Mouse (Mus musculus) layer of hippocampus, adult 8-10 months (tissue): ENCODE measurements around the gene Prrx2. TPM values are rescaled to one million over a fixed set of nuclear protein-coding genes. Genes with fewer than 3 reads are reported as not detected.

Source experiments
- DNase-seq, 2 experiments: peaks; one replicate each; pipeline ENCODE4 v3.0.0; 2022; ENCODE audit warnings: low spot score in 2 of 2
- total RNA-seq, 4 experiments: library from RNA; stranded (reverse); gene quantifications; 2 replicates each; pipeline ENCODE4 v1.2.4; 2022

Prrx2 gene
- total RNA-seq, 4 experiments from 2014 or later: 0.94 to 3.9 (median 1.9) TPM

DNA sequence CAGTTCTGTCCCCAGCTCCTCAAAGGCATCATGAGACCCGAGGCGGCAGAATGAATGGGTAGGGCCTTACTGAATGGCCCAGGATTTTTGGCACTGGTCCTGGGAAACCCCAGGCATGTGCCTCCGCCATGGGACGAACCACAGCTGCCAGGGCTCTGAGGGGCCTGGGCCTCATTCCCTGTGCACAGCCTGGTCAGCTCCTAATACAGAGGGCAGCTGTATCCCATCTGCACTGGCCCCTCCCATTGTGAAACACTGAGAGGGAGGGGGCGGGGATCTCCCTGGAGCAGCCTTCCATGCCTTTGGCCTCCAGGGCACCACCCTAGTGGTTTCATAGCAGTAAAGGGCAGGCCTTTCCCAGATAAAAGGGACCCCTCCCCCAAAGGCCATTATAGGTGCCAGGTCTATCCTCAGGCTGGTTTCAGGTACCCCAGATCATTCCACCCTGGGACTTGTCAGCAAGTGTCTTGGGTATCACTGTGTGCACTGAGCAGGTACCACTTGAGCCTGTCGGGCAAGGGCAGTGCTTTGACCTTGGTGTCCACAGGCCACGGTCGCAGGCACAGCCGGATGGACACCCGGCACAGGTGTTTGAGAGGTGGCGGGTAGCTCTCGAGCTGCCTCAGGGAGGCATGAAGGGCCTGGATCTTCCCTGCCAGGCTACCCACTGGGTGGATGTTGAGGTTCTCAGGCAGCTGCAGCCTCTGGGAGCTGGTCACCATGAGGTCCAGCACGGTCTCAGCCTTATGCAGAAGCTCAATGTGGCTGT, 11.2 kb upstream of the Prrx2 start:
- peak in 1 of 2 experiments; percentile 59 for DNase-seq

DNA sequence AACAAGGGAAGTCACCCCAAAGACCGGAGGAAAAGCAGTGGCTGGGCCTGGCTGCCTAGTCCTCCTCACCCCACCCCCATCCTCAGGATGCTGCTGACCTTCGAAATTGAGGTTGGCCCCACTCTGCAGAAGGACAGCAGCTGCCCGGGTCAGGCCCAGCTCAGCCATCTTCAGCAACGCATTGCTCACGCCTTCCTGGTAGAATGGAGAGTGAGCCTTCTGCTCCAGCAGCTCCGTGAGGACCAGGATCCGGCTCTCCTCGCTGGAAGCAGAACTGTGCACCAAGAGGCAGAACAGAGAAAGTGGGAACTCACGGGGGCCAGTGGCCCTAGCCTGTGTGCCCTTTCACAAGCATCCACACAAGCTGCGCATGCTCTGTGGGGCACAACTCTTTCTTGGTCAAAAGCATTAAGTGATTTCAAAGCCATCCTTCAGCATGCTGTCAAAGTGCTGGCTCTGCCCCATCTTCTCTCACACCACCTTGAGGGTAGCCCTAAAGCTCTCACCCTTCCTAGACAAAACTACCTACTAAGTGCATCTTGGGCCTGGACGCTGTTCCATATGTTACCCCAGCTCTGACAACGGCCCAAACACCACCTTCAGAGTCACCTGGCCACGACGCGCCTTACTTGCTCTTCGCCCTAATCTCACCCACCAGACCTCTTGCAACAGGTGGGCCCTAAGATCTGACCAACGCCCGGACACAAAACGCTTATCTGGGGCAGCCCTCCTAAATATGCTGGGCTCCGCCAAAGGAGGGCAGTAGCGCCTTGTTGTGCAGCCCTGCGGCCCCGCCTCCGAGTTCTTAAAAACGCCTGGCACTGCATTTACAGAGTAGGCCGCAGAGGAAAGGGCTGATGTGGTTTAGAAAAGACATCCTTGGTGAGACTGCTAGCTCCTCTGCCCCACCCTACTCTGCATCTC, 7.7 kb upstream of the Prrx2 start:
- DNase-seq: peak in 1 of 2 experiments; percentile 52

DNA sequence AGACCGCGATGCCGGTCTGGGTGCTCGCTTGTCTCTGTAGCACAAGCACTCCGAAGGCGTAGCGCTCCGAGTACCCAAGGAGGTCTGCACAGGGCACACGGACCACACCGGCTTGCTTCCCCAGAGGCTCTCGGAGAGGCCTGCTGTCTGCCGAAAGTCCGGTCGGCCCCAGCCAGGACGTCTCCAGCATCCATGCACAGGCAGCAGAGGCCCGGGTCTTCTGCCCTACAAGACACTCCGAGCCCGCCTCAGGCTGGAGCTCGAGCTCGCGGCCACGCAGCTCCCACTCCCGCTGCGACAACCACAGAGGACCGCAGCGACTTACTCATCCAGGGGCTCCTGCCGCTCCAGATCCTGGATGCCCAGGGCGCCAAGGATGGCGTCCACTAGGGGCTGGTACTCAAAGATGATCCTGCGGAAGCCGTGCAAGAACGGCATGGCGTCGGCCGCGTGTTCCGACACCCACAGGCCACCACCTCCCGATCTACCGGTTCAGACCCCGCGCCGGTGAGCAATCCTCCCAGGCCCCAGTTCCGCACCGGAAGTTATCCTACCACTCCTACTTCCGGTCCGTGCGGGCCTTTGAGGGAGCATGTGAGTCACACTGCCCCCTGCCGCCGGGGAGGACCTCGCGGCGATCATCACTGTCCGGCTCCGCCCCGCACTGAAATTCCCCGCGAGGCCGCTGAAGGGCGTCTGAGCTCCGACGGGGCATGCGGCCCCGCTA, 6.9 kb upstream of the Prrx2 start:
- DNase-seq: peak; percentile 86 to 95

DNA sequence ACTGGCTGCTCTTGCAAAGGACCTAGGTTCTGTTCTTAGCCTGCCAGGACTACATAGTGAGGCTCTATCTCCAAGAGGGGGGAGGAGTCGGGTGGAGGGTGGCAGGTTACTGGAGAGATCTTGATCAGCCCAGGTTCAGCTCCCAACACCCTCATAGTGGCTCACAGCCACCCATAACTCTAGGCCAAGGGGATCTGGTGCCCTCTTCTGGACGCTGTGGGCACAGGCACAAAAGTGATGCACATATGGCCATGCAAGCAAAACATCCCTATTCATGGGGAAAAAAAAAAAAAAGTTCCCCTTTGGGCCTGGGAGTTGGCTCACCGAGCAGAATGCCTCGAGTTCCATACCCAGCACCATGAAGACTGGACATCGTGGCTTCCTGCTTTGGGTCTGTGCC, 5.5 kb upstream of the Prrx2 start:
- DNase-seq: no peak

DNA sequence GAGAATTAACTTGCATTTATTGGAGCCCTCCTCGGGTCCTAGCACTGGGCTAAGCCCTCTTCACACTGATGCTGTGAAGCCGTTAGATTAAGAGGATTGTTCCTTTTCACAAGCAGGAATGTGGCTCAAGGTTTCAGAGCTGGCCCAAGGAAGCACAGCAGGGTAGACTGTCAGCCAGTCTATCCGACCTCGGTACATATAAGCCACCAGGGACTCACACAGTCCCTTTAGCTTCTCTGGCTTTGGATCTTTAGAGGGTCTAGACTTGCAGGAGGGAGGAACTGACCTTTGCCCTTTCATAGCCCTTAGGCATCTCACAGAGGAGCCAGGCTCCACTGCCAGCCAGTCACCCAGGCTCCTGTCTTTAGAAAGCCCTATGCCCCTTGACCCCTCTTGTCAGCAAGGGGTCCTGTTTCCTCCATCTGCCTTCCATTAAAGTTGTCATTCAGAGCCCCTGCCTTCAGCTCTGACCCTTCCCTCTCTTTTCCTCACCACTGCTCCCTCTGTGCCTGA, 4.4 kb upstream of the Prrx2 start, which contains the start of gene Asb6:
Asb6 (minus strand) TSS at position 51 of the 513 bp plus-strand sequence.
- DNase-seq: no peak

DNA sequence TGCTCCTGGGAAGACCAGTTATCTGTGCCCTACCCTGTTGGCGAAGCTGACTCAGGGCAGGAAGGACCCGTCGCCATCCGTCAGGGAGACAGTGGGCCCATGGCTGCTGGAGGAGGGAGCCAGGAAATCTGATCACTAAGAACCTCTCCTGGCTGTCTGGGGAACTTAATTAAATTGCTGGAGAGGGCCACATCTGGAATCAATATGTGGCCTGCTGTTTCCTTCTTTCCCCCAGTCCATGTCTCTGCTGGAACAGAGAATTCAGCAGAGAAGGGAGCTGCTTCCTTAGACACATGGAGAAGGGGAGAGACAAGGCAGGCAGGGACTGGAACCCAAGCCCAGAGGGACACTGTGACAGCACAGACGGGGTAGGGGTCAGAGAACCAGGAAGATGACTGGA, 1.1 kb upstream of the Prrx2 start:
- no peak for DNase-seq

DNA sequence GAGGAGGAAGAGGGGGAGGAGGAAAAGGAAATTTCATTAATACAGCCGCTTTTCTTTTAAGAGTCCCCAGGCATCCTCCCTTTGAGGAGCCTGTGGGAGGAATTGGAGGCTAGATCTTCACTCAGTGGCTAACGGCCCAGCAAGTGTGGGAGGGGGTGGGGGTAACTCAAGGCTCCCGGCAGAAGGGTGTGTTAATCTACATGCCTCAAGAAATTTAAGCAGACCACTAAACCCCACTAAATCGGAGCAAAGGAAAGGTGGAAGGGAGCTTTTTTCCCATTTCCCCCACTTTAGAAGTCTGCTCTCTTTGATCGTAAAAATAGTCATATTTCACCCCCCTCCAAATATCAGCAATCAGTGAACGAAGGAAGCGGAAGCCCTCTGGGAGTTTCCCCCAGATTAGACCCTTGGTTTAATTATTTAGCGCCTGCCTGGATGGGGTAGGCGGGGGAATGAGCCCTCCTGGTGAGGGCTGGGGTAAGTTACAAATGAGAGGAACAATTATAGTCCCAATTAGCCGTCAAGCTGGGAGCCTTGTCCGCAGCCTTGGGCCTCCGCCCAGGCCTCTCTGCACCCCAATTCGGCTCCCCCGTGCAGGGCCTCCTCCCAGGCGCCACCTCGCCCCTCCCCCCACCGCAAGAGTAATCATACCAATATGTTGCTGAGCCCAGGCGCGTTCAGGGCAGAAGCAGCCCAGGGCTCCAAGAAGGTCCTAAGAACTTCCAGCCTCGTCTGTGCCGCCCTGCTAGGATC, 1.6 kb downstream of the Prrx2 start:
- no peak for DNase-seq

DNA sequence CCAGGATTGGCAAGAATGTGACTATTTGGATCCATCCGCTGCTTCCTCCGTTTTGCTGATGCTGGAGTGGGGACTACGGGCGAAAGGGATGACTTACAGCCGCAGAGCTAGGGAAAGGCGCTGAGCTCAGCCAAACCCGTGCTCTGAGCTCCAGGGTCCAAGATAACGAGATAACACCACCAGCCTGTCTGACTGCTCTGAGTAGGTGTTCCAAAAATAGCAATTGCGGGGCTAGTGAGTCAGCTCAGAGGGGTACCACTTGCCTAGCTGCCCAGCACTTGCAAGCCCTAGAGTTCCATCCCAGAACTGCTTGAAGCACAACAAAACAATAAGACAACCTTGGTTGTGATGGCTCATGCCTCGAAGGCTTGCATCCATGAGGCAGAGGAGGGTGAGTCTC, 7.8 kb downstream of the Prrx2 start:
- no peak for DNase-seq

DNA sequence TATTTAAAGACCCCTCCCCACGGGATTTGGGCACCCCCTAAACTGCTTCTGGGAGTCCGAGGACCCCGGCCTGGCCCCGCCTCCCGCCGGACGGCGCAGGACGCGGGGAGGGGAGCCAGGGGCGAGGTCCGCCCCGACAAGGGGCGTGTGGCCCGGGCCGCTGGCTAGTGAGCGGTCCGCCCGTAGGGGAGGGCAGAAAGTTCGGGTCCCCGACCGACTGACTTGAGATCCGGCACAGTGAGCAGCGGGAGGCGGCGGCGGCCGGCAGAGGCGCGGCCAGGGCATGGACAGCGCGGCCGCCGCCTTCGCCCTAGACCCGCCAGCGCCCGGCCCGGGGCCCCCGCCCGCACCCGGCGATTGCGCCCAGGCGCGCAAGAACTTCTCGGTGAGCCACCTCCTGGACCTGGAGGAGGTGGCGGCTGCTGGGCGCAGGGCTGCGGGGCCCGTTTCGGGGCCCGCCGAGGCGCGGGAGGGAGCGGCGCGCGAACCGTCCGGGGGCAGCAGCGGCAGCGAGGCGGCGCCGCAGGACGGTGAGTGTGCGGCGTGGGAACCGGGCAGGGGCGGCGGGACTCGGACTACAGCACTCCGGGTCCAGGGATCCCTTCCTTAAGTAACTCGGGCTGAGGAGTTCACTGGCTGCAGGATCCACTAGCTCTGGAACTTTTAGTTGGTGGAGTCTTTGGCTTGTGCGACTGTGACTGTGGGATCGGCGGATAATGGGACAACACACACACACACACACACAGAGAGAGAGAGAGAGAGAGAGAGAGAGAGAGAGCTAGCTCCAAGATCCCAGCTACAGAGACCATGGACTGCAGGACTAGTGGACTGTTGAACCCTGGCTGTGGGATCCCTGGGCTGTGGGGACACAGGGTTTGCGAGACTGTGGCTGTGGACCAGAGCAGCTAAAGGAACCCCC, 10.6 kb downstream of the Prrx2 start:
- DNase-seq: no peak

DNA sequence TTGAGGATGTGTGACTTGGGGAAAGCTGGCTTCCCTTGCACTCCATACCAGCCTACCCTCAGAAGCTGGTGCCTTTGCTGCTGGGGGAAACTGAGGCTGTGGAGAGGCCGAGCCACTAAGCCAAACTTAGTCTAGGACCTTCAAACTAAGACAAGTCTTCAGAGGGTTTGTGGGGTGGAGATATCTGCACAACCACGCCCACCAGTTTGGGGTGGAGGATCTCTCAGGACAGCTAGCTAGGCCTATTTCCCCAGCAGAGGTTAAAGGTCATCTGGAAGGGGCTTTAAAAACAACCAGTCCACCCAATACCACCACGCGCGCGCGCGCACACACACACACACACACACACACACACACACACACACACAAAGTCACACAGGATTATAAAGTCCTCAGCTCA, 11.5 kb downstream of the Prrx2 start:
- no peak for DNase-seq

DNA sequence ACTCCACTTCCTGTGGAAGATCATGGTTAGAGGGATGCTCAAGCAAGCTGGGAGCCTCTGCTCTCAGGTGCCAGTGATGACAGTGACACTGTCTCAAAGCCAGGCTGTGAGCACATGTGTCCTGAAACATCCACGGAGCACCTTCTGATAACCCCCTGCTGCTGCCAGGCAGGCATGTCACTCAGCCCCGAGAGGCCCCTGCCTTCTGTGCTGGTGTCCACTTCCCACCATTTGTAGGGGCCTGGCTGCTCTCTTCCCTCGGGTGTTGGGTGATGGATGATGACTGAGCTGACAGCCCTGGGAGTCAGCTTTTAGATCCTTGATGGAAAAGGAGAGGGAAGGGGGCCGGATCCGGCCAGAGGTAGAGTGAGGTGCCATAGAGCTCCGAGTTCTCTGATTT, 12.0 kb downstream of the Prrx2 start:
- DNase-seq: no peak

DNA sequence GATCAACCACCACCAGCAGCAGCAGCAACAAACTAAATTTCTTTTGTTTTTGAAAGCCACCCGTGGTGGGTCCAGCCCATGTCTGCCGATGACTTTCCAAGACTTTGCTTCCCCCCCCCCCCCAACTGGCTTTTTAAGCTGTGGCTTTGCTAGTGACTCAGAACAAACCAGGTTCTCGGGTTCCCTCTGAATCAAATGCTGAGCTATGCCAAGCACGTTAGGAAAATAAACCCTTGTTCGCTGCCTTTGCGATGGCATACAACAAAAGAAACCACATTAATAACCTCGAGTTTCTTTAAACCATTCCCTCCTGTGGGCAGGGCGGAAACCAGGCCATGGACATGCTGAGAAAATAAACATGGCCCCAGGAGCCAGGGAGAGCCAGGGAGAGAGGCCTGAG, 13.4 kb downstream of the Prrx2 start:
- no peak for DNase-seq

DNA sequence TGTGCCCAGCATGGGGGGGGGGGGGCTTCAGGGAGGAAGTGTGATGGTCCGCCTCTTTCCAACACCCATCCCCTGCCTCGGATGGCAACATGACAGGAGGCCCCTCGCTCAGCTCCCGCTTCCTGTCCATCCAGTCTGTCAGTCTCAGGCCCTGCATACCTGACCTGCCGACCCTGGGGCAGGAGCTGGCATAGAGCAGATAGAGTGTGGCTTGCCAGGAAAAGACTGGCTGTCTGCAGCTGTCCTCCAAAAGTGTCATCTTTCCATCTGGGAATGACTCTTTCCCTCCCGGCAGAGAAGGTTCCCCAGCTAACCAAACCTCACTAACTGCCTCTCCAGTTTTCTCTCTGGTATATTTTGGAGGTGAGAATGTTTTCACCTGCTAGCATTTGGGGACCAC, 15.8 kb downstream of the Prrx2 start:
- DNase-seq: no peak

DNA sequence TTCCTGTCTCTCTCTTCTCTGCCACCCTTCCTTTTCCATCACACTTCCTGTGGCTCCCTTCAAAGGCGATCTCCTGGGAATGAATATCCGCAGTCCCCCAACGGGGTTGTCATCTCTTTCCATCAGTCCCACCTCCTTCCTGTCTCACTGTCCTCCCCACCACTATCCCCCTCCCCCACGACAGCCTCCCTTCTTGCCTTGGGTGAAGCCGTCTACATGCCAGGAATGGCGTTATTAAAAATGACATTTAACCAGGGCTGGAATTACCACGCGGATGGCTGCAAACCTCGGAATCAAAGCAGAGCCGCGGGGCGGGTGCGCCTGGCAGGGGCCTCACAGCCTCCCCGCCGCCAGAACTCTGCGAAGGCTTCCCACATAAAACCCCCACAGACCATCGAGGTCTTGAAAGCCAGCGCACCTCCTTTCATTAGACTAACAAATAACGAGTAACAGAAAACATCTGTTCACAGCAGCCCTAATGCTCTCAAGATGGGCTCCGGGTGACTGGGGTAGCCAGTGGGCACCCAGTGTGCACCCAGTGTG, 18.1 kb downstream of the Prrx2 start:
- no peak for DNase-seq

DNA sequence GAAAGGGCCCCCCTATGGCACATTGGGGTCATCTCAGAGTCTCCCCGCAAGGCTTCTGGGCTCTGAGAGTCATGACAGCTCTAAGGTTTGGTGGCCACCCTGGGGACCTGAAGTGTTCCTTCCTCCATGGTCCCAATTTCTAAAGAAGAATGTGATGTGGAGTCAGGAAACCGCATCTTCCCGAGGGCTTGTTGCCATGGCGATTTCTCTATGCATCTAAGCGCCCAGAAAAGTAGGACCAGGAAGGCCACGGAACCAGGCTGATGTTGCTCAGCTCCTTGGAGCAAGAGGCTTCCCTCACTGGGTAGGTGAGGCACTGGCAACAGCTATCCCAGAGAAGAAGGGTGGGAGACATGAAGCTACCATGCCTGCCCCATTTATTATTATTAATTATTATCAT, 22.3 kb downstream of the Prrx2 start:
- no peak for DNase-seq

DNA sequence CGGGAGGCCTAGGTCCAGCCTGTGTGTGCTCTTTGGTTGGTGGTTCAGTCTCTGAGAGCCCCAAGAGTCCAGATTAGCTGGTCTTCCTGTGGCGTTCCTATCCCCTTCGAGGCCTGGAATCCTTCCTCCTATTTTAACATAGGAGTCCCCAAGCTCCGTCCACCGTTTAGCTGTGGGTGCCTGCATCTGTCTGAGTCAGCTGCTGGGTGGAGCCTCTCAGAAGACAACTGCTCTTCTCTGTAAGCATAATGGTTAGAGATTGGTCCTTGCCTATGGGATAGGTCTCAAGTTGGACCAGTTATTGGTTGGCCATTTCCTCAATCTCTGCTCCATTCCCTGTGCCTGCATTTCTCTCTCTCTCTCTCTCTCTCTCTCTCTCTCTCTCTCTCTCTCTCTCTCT, 25.0 kb downstream of the Prrx2 start:
- DNase-seq: no peak

DNA sequence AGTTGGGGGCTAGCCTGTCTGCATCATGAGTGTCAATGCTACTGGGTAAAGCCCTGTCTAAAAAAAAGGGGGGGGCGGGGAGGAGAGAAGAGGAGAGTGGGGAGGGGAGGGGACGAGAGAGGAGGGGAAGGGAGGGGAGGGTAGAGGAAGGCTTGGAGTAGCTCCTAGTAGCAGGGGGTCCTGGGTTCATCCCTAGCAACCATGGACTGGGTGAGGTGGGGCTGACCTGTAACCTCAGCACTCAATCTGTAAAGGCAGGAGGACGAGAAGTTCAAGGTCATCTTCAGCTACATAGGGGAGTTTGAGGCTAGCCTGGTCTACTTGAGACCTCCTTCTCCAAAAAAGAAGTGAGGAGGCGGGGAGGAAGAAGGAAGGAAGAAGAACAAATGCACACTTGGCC, 27.3 kb downstream of the Prrx2 start:
- DNase-seq: no peak

DNA sequence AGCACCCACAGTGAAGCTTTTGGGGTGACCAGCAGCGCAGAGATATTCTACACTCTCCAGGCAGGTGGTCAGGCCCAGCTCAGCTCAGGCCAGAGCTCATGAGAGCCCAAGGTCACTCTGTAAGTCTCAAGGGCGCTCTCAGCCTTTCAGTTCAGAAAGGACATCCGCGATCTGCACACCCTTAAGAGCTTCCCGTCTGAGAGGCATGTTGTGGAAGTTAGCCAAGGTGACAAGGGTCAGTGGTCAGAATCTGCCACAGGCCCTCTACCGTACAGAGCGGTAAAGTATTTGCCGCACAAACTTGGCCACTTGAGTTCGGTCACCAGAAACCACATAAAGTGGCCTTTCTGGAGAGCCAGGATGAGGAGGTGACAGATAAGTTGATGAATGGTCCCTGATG, 28.8 kb downstream of the Prrx2 start:
- no peak for DNase-seq

DNA sequence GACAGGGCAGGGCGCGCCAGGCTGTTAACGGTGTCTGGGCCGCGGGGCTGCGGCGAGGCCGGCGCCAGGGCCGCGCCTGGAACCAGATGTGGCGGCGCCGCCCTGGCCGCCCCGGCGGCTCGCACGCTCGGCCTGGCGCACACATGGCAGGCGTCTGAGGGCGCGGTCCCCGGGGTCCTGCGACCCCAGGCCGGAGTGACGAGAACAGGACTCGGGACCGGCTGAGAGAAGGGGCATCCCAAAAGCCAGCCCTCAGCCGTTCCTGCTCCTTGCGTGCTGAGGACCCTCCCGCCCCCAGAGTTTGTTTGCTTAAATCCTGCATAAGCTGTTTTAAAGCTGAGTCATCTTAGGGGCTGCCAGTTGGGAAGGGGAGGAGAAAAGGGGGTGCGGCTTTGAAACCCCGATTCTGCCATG, 30.2 kb downstream of the Prrx2 start:
- DNase-seq: no peak

DNA sequence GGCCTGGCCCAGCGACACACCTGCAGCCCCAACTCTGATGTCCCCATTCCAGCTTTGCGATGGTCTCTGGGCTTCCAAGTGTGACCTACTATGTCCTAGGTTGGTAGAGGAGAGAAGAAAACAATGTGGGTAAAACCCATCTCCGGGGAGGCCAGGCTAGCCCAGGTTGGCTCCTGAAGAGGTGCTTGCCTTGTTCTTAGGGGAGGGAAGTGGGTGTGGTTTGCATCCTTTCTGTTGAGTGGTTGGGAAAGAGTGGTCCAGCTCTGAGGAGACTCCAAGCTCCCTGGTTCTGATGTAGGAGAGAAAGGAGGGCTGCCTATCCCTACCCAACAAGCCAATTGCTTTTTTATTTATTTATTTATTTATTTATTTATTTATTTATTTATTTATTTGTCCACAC, 30.7 kb downstream of the Prrx2 start:
- DNase-seq: no peak
